Mouse (Mus musculus): Measurements from ENCODE around the gene Ostm1.
A peak's percentile ranks its signal among the peaks of the same experiment; 100 is the strongest.

Ostm1 gene

GRCm38 (mm10) chr10:42680582-42681001 lies 97.0 kb downstream of the Ostm1 start:
- no peak for DNase-seq (ENCODE audit: low read depth)

- DNase-seq (ENCODE audit: low read depth), result no peak
Measured at GRCm38 (mm10) chr10:42682421-42682820, 98.8 kb downstream of the Ostm1 start.

DNA sequence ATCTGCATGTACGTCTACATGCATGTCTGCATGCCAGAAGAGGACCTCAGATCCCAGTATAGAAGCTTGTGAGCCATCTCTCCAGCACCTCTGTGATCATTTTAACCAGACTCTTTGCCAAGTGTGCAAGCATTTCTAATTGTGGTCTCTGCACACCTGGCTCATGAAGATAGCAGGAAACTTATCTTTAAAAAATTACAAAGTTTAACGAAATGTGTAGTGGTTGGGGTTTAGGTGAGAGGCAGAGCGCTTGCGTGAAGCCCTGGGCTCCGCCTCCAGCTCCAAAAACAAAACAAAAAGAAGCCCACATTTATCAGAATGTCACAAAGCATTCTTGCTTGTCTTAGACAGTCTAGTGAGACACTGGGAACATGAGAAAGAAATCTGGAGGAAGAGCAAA lies 104.3 kb downstream of the Ostm1 start:
- no peak for DNase-seq (ENCODE audit: low read depth)

GRCm38 (mm10) chr10:42689694-42690093 lies 106.1 kb downstream of the Ostm1 start:
- no peak for DNase-seq (ENCODE audit: low read depth)

DNA sequence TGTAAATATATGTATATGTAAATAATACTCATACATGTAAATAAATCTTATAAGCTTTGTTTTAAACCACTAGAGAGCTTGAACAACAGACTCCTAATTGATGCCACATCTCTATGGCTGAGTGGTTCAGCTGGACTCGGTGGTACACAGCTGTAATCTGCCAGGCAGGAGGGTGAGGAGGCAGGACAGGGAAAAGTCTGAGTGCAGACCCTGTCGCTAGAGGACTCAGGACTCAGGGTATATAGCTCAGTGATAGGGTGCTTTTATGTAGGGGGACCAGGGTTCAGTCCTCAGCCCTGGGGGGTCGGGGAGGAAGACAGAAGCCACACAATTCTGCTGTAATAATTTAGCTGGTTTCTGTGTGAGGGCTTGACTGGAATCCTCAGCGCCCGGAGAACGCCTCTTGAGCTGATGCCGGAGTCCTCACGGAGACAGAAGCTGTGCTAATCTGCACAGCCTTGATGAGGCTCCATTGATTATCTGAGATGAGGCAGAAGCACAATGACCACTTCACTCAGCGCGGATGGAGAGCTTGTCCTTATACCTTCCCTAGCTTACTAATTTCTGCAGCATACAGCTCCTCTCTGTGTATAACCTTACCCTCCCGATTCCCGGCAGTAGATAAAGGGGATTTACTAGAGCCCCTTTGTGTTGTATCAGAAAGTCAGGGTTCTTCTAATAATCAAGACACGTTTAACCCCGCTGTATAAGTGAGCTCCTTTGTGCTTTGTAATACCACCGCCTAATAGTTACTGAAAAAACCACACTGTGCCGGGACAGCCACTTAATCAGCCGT lies 106.8 kb downstream of the Ostm1 start:
- no peak for DNase-seq (ENCODE audit: low read depth)

GRCm38 (mm10) chr10:42691051-42691450 lies 107.4 kb downstream of the Ostm1 start:
- no peak for DNase-seq (ENCODE audit: low read depth)

- DNase-seq (ENCODE audit: low read depth), result no peak
Measured at GRCm38 (mm10) chr10:42692095-42692494, 108.5 kb downstream of the Ostm1 start.

DNA sequence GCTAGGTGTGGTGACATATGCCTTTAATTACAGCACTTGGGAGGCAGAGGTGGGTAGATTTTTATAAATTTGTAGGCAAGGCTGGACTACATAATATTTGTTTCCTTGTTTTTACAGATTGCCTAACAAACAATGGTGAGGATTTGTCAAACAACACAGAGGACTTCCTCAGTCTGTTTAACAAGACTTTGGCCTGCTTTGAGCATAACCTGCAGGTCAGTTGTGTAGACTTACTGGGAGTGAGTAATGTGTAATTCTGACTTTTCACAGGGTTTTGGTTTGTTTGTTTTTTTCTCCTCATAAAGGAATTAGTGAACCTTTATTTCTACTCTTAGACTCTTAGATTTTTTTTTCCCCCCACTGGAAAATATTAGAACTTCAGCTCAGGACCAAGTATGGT lies 109.2 kb downstream of the Ostm1 start:
- DNase-seq (ENCODE audit: low read depth), result no peak

DNA sequence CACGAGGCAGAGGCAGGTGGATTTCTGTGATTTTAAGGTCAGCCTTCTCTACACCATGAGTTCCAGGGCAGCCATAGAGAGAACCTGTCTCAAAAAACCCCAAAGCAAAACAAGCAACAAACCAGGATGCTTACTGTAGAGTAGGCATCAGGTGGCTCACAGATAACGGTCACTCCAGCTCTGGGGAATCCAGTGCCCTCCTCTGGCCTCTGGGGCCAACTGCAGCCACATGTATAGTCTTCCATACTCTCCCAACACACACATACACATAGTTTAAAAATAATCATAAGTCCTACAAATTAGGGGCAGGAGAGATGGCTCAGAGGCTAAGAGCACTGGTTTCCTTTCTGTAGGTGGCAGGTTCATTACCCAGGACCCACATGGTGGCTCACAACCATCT lies 109.9 kb downstream of the Ostm1 start:
- DNase-seq (ENCODE audit: low read depth), result no peak

GRCm38 (mm10) chr10:42696361-42696760 lies 112.7 kb downstream of the Ostm1 start:
- no peak for DNase-seq (ENCODE audit: low read depth)

DNA sequence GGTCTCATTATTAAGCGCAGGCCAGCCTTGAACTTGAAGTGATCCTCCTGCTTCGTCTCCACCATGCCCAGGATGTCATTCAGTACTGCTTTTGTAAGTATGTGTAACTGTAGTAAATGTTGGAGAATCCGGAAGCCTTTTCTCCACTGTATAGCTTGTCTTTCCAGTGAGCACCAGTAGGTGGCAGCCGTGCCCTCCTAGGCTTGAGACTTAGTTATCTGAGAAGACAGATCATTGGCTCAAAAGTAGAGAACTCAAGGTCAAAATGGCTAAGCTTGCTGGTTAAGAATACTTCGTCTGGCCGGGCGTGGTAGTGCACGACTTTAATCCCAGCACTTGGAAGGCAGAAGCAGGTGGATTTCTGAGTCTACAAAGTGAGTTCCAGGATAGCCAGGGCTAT lies 113.4 kb downstream of the Ostm1 start:
- peak; percentile 46 for DNase-seq (ENCODE audit: low read depth)

GRCm38 (mm10) chr10:42698375-42698774 lies 114.8 kb downstream of the Ostm1 start:
- no peak for DNase-seq (ENCODE audit: low read depth)

DNA sequence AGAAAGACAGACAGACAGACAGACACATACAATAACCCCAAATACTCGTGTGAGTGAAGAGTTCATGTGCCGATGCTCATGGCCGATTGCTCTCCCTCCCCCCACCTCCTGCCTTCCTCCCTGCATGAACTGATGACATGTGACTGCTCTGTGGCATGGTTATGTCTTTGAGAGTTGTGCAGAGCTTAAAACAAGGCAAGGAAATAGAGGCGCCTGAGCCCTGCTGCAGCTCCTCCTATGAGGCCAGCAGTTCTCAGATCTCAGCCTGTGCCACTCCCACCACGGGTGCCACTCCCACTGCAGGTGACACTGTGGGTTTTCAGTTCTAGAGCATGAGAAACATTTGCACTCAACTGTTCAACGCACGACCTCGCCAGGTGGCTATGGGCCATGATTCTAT lies 115.4 kb downstream of the Ostm1 start:
- DNase-seq (ENCODE audit: low read depth), result no peak

DNA sequence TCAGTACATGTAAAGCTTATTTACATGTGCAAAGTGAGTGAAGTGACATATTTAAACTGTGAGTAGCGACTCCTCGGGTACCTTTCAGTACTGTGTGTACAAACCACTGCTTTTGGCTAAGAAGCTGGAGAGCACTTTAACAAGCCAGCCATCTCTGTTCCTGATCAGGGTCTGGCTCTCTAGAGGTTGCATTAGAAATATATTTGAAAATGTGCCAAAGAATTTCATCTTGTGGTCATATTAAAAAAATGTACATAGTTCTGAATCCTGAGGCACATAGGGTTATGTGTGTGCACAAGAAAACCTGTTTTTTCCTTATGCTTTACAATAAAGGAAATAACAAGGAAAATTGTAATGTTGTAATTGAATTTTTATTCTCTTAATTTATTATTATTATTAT lies 118.5 kb downstream of the Ostm1 start:
- no peak for DNase-seq (ENCODE audit: low read depth)

DNA sequence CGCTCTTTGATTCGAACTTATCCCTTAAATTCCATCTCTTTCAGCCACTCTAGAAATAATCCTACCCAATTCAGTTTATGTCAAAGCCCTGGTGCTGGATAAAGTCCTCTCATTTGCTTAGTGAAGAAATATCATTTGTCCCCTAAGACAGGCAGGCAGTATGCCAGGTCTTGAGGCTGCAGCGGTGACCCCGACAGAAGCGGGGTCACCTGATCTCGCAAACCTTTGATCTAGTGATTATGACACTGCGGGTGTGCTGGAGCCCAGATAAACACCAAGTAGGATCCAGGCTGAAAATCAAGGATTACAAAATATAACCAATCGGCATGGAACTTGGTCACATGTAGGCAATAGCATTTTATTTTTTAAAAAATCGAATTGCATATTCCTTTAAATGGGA lies 131.1 kb downstream of the Ostm1 start:
- no peak for DNase-seq (ENCODE audit: low read depth)

DNA sequence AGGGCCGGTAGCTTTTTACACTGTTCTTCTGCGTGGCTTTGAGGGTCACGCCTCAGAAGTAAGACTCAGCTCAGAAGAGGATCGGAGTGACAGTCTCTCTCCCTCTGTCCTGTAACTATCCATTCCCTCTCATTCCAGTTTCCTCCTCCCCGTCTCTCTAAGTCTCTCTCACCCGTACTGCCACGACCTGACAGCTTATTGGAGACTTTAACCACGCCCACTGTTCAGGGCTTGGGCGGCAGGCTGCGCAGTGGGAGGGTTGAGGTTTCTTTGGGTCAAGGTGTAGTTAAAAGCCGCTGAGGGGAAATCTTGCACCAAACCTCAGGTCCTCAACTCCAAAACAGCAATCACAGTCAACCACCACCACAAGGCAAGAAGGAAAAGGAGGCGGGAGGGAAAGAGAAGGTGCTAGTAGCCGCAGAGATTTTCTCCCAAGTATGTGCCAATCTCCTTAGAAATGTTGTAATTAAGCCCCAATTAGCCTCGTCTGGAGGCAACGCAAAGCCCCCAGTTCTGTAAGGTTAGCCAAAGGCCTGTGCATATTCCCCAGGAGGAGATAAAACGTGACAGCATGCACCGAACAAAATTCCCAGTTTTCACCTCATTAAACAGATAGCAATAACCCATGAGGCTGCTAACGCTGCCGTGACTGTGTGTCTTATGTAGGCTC lies 131.9 kb downstream of the Ostm1 start:
- no peak for DNase-seq (ENCODE audit: low read depth)

- no peak for DNase-seq (ENCODE audit: low read depth)
Measured at GRCm38 (mm10) chr10:42722116-42722515, 138.5 kb downstream of the Ostm1 start.

- peak; percentile 28 for DNase-seq (ENCODE audit: low read depth)
Measured at GRCm38 (mm10) chr10:42723275-42724232, 139.9 kb downstream of the Ostm1 start.

- DNase-seq (ENCODE audit: low read depth), result peak; percentile 11
Measured at GRCm38 (mm10) chr10:42729607-42730006, 146.0 kb downstream of the Ostm1 start.

DNA sequence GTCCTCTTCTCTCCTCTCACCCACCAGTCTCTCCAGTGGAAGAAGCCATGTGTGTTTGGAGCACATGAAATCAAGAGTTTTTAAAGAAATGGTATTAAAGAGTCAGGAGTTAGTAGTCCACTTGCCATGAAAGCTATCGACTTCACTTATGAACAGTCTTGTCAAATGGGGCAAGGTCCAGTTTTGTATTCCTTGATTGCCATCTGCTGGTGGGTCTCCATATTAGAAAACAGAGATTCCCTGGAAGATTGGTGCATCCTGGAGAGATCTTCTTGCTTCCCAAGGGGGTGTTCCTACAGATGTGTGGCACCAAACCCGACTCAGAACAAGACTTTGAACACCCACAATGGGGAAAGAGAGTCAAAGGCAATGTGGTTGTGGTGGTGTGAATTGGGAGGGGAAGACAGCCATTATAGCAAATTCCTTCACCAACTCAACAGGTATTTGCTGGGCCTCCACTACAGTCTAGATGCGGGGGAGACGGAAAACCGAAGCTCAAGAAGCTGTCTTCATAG lies 151.0 kb downstream of the Ostm1 start:
- peak; percentile 27 for DNase-seq (ENCODE audit: low read depth)

- no peak for DNase-seq (ENCODE audit: low read depth)
Measured at GRCm38 (mm10) chr10:42751813-42752212, 168.2 kb downstream of the Ostm1 start.
